Mouse (Mus musculus): ENCODE data around the gene Gemin4.

- TF ChIP-seq CTCF (IDR thresholded peaks at IDR 0.05; ENCODE audit: low read depth) (no peak), EP300 (IDR thresholded peaks at IDR 0.05; ENCODE audit: low read depth) (no peak)
Measured at GRCm38 (mm10) chr11:76239750-76240149, 22.3 kb upstream of the Gemin4 start.

Data from heart, postnatal 0 days (tissue).